Mouse (Mus musculus): ENCODE results near the gene Elp6.
"Not testable (repeated sequence)": the region's sequence is repeated elsewhere in the genome, so short reads cannot be mapped to it uniquely, and the experiment has no call there.

The Elp6 gene

DNA sequence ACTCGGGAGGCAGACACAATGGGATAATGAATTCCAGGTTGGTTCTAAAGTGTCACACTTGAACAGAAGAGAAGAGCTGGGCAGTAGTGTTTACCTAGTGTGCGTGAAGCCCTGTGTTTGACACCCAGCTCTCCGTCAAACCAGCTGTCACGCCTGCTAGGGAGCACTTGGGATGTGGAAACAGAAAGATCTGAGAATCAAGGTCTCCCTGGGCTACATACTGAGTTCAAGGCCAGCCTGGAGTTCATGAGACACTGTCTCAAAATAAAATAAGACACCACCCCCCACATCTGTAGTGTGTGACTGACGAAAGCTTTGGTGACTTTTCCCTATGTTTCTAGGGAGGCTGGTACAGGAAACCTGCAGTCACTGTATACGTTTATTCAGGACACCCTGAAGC is 10.4 kb downstream of the Elp6 start:
- no peak for ATAC-seq (ENCODE audit: insufficient number of reproducible peaks, low FRiP score, low TSS enrichment)

DNA sequence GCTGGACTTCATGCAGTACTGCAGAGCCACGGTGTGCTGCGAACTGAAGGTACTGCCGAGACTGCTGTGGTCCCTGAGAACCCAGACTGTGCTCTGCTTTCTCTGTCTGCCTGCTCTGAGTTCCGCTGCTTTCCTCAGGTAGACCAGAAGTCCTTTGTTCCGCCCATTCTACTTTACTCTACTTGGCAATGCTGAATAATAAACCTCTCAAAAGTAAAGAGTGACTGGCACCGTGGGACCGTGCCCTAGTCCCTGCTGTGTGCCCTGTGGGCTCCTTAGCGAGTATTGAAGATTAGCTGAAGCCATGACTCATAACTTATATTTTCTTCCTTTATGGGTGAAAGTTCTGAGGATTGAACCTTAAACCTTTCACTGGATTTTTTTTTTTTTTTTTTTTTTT is 10.9 kb downstream of the Elp6 start:
- no peak for ATAC-seq (ENCODE audit: insufficient number of reproducible peaks, low FRiP score, low TSS enrichment)

DNA sequence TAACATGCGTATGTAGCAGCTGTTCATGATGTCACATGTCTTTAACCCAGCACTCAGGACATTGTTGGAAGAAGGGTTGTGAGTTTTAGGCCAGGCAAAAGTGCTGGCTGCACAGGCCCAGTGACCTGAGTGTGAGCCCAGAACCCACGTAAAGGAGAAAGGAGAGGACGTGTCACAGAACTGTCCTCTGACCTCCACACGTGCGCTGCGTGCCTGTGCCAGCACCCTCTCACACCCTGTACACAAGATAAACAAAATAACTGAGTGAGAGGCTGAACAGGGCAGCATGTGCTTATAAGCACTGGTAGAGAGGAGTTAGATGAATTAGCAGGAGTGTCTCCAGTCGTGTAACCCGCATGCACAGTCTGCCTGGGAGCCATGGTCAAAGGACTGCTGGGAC is 11.5 kb downstream of the Elp6 start:
- ATAC-seq (ENCODE audit: insufficient number of reproducible peaks, low FRiP score, low TSS enrichment) = no peak

DNA sequence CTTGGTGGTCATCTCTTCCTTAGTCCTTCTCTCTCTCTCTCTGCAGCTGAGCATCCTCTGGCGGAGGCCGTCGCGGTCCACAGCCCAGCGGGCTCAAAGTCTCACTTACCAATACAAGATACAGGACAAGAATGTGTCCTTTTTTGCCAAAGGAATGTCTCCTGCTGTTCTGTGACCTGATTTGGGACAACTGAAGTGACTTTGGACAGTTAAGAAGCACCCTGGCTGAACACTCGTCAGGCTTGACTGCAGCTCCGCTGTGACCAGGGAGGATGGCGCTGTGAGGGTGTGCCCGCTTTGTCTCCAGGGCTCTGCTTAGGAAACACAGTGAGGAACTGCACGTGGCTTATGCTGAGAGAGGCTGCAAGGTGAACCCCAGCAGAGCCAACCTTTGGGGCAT is 15.8 kb downstream of the Elp6 start:
- no peak; the same call in 1 of the 2 replicates for ATAC-seq (ENCODE audit: insufficient number of reproducible peaks, low FRiP score, low TSS enrichment)

DNA sequence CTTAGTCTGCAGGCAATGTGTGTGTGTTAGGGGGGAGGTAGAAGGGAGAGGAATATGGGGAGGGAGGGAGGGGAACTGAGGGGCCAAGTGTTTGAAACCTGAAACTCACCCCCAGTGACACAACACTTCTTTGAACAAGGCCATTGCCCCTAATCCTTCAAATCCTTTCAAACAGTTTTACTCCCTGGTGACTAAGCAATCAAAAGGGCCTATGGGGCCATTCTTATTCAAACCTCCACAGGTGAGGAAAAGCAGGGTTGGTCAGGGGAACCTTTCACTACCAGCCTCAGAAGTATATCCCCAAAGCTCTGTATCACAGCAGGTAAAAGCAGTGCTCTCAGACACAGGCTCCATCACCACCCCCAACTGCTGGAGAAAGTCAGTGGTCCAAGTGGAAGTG is 18.0 kb downstream of the Elp6 start:
- ATAC-seq (ENCODE audit: insufficient number of reproducible peaks, low FRiP score, low TSS enrichment) = no peak

DNA sequence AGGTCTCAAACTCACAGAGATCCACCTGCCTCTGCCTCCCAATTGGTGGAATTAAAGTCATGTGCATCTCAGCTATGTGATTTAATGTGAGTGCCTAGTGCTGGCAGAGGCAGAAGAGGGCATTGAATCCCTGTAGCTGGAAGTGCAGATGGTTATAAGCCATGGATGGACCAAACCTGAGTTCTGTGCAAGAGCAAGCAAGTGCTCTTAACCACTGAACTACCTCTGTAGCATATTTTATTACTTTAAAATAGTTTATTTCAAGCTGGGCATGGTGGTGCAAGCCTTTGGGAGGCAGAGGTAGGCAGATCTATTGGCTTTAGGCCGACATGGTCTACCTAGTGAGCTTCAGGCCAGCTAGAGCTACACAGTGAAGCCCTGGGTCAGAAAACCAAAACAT is 19.2 kb downstream of the Elp6 start:
- no peak for ATAC-seq (ENCODE audit: insufficient number of reproducible peaks, low FRiP score, low TSS enrichment)

DNA sequence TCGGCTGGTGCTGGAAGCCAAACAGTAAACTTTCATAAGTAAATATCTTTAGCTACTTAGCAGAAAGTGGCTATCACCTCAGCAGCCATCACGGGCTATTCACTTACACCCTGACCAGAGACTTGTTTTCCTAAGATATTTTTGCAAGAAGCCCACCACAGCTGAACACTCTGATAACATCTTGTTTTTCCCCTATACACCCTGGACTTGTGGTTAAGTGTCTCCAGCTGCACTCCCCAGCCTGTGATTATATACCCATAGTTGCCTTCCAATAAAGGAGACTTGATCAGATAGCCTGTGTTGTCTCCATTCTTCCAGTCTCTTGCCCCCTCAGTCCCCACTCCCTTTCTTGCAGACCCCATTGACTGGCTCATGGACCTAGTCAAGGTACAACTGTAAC is 23.2 kb downstream of the Elp6 start:
- ATAC-seq (ENCODE audit: insufficient number of reproducible peaks, low FRiP score, low TSS enrichment) = no peak

DNA sequence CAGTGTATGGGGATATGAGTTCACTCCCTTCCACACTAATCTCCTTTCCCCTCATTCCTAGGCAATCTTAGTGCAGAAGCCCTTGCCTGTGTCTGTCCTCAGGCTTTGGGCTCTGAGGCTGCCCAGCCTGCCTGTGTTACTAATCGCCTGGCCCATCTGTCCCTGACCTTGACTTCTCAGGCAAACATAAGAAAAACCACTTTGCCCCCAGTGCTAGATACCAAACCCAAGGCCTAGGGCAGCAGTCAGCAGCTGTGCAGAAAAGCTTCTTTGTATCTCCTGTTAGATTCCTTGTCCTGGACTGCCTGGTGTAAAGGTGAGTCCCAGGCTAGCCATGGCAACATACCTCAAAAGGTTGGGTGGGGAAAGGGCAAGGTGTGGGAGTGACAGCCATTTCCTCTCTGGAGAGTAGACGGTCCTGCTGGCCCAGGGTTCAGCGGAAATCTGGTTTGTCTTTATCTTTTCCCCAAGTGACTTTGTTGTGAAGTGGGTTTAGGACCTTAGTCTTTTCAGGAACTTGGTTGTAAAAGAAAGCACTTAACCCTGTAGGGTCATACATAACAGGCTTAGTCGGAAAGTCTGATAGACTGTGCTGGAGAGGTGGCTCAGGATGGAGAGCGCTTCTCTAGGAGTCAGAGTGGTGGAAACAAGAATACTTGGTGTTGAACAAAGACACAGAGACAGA is 24.1 kb downstream of the Elp6 start:
- ATAC-seq (ENCODE audit: insufficient number of reproducible peaks, low FRiP score, low TSS enrichment) = no peak

DNA sequence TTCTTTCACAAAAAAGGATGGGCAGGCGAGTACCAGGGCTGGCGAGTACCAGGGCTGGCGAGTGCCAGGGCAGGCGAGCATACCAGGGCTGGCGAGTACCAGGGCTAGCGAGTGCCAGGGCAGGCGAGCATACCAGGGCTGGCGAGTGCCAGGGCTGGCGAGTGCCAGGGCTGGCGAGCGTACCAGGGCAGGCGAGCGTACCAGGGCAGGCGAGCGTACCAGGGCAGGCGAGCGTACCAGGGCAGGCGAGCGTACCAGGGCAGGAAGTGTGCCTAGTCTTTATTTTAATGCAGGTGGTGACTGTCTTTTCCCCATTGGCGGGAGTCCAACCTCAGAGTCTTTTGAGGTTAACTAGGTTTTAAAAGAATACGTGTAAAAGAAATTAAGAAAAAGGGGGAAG is 24.7 kb downstream of the Elp6 start:
- peak; percentile 74; the same call in 1 of the 2 replicates for ATAC-seq (ENCODE audit: insufficient number of reproducible peaks, low FRiP score, low TSS enrichment)

DNA sequence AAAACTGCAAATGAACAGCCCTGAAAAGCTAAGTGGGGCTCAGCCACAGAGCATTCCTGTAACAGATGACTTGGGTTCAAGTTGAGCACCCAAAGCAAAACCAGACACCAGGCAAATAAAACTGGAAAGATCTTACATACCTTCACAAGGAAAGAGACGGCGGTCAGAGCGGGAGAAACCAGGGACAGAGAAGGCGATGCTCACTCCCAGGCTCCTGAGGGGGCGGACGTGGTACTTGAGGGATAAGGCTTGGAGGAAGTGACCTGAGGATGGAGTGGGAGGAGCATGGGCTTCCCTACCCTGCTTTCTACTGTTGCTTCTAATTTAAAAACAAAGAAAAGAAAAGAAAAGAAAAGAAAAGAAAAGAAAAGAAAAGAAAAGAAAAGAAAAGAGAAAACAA is 25.4 kb downstream of the Elp6 start:
- no peak for ATAC-seq (ENCODE audit: insufficient number of reproducible peaks, low FRiP score, low TSS enrichment)

DNA sequence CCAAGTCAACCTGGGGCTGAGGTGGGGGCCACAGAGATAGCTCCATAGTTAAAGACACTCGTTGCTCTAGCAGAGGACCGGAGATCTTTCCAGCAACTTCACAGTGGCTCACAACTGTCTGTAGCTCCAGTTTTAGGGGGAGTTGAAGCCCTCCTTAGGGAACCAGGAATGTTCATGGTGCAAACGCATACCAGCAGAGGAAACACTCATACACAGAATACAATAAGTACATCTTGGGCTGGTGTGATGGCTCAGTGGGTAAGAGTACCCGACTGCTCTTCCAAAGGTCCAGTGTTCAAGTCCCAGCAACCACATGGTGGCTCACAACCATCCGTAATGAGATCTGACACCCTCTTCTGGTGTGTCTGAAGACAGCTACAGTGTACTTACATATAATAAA is 25.9 kb downstream of the Elp6 start:
- ATAC-seq (ENCODE audit: insufficient number of reproducible peaks, low FRiP score, low TSS enrichment) = not testable (repeated sequence)

DNA sequence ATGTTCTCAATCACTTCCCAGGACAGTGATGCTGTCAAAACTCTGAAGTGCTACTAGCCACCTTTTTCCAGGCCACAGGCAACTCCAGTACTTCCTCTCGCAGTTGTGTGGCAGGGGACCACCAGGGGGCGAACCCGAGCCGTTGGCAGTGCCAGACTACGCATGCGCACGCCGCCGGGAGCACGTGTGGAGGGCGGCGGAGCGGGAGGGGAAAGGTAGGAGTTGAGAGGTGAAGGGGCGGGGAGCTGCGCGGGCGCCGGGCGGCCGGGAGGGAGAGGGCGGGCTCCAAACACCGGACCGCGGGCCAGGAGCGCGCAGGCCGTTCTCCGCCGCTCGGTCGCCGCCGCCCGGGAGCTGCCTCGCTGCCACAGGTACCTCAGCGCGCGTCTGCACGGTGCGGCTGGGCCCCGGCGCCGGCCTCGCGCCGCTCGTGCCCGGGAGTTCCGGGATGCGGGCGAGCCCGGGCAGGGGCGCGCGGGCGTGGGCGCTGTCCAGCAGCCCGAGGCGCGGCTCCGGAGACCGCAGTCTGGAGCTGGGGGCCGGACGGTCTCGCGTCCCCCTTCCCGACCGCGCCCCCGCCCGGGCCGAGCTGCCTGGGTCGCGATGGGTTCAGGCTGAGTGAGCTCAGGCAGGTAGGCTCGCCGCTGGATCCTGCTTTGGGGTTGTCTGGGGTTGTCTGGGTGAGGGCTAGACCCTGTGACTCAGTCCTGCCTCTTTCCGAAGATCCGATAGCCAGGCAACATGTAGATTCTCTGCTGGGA is 28.3 kb downstream of the Elp6 start, which contains the start of gene Scap:
Gene Scap (plus strand): TSS at position 154 of the 761 bp plus-strand sequence.
- ATAC-seq (ENCODE audit: insufficient number of reproducible peaks, low FRiP score, low TSS enrichment) = peak; percentile 83

DNA sequence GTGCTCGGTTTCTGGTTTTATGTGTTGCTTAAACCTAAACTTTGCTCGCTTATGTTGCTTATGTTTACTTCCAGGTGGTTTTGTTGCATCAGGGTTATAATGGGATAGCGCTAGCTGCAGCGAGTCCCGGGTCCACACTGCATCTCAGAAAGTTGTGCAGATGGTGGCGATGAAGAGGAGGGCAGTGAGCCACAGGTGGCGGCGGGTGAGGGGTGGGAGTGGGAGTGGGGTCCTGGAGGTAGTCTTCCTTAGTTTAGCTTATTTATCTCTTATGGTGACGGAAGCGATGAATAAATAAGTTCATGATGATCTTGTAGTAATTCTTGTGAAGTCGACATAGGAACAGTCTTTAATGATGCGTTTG is 28.9 kb downstream of the Elp6 start:
- no peak for ATAC-seq (ENCODE audit: insufficient number of reproducible peaks, low FRiP score, low TSS enrichment)

DNA sequence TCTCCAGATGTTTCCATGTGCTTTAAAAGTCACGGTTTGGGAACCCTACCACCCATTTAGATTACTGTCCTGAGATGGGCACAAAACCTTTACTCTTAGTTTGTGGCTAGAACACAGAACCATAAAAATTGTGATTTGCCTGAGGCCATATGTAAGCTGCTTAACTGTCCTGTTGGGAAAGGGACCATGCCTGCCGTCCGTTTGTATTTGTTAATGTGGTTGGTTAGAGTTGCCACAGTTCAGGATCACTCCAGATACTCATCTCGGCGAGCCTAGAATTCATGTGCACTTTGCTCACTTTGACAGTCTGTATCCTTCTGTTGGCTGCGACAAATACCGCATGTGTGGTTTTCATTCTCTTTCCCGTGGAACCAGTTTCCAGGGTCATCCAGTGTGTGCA is 29.9 kb downstream of the Elp6 start:
- no peak for ATAC-seq (ENCODE audit: insufficient number of reproducible peaks, low FRiP score, low TSS enrichment)

DNA sequence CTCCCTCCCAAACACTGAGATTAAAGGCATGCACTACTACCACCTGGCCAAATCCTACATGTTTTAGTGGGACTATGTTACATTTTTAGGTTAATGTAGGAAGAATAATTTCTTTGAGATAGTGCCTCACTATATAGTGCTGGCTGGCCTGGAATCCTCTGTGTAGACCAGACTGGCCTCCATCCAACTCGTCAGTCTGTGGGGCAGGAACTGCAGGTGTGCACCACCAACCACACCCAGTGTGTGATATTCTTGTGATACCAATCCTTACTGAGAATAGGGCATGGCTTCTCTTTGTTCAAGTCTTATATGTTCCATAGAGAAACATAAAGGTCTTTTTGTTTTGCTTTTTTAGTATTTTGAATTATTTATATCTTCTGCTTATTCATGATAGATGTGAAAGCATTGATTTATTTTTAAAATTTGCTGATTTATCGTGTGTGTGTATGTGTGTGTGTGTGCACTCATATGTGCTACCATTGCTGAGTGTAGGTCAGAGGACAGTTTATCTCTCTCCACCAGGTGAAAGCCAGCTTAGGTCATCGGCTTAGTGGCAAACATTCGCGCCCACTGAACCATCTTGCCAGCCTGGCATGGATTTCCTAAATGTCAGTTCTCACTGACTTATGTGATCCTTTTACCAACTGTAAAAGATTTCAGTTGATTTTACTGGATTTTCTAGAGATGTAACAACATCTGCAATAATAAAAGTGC is 35.2 kb downstream of the Elp6 start:
- ATAC-seq (ENCODE audit: insufficient number of reproducible peaks, low FRiP score, low TSS enrichment) = no peak

DNA sequence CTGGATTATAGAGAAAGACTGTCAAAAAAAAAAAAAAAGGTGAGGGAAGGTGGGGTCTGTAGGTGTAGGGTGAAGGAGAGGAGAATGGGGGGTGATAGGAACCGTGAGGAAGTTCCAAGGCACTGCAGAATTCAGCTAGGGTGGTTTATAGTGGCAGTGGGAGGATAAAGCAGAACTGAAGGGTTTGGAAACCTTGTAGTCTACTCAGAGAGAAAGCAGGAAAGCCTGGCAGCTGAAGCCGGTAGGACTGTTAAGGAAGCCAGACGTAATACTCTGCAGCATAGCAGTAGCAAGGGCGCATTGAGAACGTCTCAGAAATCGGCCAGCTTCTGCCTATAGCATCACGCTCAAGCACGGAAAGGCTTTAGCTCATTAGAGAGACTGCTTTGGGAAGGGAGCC is 37.0 kb downstream of the Elp6 start:
- no peak for ATAC-seq (ENCODE audit: insufficient number of reproducible peaks, low FRiP score, low TSS enrichment)

DNA sequence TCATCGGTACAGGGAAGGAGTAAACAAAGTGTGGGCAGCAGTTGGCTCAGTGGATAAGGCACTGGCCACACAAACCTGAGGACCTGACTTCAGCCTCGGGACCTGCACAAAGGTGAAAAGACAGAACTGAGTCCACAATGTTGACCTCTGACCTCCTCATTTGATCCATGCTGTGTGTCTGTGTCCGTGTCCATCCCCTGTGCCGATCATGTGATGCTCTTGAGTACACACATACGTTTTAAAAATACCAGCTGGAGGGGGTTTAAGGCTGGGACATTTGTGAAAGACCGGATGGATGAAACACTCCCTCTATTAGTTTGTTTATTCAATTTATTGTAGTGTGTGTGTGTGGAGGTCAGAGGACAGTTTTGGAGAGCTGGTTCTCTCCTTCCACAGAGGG is 38.8 kb downstream of the Elp6 start:
- ATAC-seq (ENCODE audit: insufficient number of reproducible peaks, low FRiP score, low TSS enrichment) = no peak

DNA sequence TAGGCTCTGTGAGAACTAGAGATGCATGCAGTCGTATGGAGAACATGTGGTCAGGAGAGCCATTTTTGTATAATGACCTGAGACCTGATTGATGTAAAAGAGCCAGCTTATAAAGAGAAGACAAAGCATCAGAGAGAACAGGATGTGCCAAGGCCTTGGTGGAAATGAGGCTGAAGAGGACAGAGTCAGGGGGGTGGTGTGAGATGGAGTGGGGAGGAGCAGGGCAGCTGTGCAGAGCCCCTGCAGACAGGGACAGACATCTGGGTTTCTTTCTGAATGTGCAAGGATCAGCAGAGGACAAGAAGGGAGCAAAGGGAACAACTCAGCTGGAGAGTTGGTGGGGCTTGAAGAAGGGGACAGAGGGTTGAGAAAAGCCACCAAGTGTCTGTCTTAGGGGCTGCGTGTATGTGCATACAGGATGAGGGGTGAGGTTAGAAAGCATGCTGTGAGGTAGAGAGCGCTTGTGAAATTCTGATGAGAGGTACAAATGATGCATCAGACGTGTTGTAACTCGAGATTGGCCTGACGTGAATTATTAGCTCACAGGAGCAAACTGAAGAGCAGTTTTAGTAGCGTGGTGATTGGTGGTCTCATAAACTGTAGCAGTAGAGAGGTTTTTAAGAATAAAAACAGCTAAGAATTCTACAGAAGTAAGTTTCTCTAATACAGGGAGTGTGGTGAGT is 40.2 kb downstream of the Elp6 start:
- no peak for ATAC-seq (ENCODE audit: insufficient number of reproducible peaks, low FRiP score, low TSS enrichment)

DNA sequence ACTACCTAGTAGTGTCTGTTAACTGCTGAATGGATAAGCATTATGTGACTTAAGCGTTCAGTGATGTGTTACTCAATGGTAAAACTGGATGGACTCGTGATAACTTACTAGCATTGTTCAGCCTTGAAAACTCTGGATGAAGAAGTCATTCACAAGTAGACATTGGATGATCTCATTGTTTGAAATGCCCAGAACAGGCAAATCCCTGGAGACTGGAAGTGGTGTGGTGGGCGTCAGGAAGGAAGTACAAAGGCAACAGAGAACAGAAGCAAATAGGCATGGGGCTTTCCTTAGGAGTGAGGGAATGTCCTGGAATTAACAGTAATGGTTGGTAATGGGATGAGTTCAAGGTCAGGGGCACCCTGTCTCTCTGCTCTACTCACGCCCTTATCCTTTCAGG is 43.9 kb downstream of the Elp6 start:
- no peak for ATAC-seq (ENCODE audit: insufficient number of reproducible peaks, low FRiP score, low TSS enrichment)

DNA sequence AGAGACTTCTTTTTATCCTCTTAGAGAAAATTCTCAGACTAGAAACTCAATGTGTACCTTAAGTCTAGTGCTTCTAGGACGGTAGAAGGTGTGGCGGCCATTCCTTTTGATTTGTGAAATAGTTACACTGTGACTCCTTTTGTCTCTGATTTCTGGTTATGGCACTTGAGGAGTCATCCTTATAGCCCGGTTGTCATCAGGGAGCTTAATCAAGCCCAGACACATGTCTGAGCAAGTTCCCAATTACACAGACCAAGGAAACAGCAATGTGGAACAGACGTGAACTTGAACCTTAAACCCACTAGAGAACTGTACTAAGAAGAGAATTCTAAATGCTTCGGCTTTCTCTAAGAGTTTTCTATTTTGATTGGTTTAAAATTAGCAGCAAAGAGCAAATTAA is 45.2 kb downstream of the Elp6 start:
- ATAC-seq (ENCODE audit: insufficient number of reproducible peaks, low FRiP score, low TSS enrichment) = no peak

DNA sequence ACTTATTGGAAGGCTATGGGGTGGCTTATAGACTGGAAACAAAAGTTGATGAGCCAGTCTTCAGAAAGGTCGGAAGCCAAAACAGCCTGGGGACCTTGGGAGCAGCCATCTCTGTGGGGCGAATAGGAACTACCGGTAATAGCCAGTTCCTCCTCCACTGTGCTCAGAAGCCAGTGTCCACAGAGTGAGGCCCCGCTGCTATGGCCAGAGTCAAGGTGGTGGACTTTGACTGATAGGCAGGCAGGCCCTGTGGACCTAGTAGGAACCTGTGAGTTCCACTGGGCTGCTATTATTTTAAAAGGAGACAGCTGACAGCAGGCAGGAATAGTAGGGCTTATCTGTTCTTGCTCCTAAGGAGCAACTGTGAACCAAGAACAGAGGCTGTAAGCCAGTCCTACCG is 45.6 kb downstream of the Elp6 start:
- no peak for ATAC-seq (ENCODE audit: insufficient number of reproducible peaks, low FRiP score, low TSS enrichment)

Measured in cerebellum, adult (tissue).